Mouse (Mus musculus): Measurements from ENCODE around the gene Srebf1. TPM values are rescaled to one million over a fixed set of nuclear protein-coding genes. Genes with fewer than 3 reads are reported as not detected.

The Srebf1 gene
- polyA plus RNA-seq, 1 experiment from 2014 or later, result 15.2 TPM

DNA sequence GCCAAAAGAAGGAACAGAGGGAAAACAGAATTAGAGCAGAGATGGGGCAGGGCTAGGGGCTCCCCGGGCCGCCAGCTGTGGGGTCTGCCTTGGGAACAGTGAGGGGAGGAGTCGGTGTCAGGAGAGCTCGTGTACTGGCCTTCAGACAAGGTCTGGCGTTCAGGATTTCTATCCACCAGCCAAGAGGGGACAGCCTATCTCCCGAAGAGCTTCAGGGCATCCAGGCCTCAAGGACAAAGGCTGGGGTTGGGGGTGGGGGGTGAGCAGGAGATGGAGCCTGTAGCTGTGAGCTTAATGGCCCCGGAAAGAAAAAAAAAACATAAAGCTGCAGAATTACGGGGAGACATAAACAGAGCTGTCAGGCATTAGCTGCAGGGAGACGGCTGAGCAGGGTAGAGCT lies 53.6 kb downstream of the Srebf1 start:
- Histone ChIP-seq H3K36me3 (ENCODE audit: inconsistent target) (no peaks in the 10 kb centered on the region), H3K79me2 (ENCODE audit: inconsistent target) (no peaks in the 10 kb centered on the region; the same call in 1 of the 2 replicates), H3K4me3 (ENCODE audit: inconsistent target) (no peak overlapping the region), H3K27ac (no peak overlapping the region)
- WGBS (ENCODE audit: missing documents), result 92% methylated on average over 9 of the region's 9 CpGs

GRCm38 (mm10) chr11:60165076-60165475 lies 57.3 kb downstream of the Srebf1 start:
- H3K36me3 ChIP-seq (ENCODE audit: inconsistent target), result no peaks in the 10 kb centered on the region
- WGBS (ENCODE audit: missing documents), result 97% methylated on average over 4 of the region's 5 CpGs

GRCm38 (mm10) chr11:60164450-60164849 lies 57.9 kb downstream of the Srebf1 start:
- H3K36me3 ChIP-seq (ENCODE audit: inconsistent target), result no peaks in the 10 kb centered on the region
- 77% methylated on average over 6 of the region's 6 CpGs for WGBS (ENCODE audit: missing documents)
- H3K27ac ChIP-seq, result no peak overlapping the region
- no peak overlapping the region for H3K4me3 ChIP-seq (ENCODE audit: inconsistent target)
- no peaks in the 10 kb centered on the region; the same call in 1 of the 2 replicates for H3K79me2 ChIP-seq (ENCODE audit: inconsistent target)

More at GRCm38 (mm10) chr11:60165076-60165475, 57.3 kb downstream of the Srebf1 start:
- no peak overlapping the region for H3K27ac ChIP-seq
- no peaks in the 10 kb centered on the region; the same call in 1 of the 2 replicates for H3K79me2 ChIP-seq (ENCODE audit: inconsistent target)
- H3K4me3 ChIP-seq (ENCODE audit: inconsistent target), result no peak overlapping the region

DNA sequence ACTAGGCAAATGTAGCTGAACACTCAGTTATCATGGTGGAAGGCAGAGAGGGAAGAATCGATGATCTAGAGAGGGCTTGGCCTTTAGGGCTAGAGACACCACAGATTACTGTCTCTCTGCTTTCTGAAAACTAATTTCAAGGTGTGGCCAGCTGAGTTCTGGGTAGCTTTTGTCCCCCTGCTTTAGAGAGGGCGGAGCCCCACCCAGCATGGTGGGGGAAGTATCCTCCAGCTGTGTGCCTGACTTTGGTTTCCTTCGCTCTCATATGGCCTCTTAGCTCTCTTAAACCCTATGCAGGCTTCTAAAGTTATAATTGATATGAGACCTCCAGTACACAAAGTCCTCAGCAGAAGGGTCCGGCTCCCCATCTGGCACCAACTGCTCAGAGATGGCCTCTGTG lies 59.0 kb downstream of the Srebf1 start:
- Histone ChIP-seq H3K36me3 (ENCODE audit: inconsistent target) (no peaks in the 10 kb centered on the region), H3K27ac (no peak overlapping the region), H3K79me2 (ENCODE audit: inconsistent target) (no peaks in the 10 kb centered on the region; the same call in 1 of the 2 replicates), H3K4me3 (ENCODE audit: inconsistent target) (no peak overlapping the region)
- 92% methylated on average over 3 of the region's 4 CpGs for WGBS (ENCODE audit: missing documents)

- 93% methylated on average over 1 of the region's 1 CpGs for WGBS (ENCODE audit: missing documents)
- H3K79me2 ChIP-seq (ENCODE audit: inconsistent target), result no peaks in the 10 kb centered on the region; the same call in 1 of the 2 replicates
- H3K27ac ChIP-seq, result no peak overlapping the region
- H3K36me3 ChIP-seq (ENCODE audit: inconsistent target), result no peaks in the 10 kb centered on the region
- no peak overlapping the region for H3K4me3 ChIP-seq (ENCODE audit: inconsistent target)
Measured at GRCm38 (mm10) chr11:60162547-60162946, 59.8 kb downstream of the Srebf1 start.

- WGBS (ENCODE audit: missing documents), result 78% methylated on average over 9 of the region's 9 CpGs
- H3K27ac ChIP-seq, result no peak overlapping the region
- H3K79me2 ChIP-seq (ENCODE audit: inconsistent target), result no peaks in the 10 kb centered on the region; the same call in 1 of the 2 replicates
- no peaks in the 10 kb centered on the region for H3K36me3 ChIP-seq (ENCODE audit: inconsistent target)
- no peak overlapping the region for H3K4me3 ChIP-seq (ENCODE audit: inconsistent target)
Measured at GRCm38 (mm10) chr11:60161146-60161874, 61.1 kb downstream of the Srebf1 start.

- Histone ChIP-seq H3K79me2 (ENCODE audit: inconsistent target) (no peaks in the 10 kb centered on the region; the same call in 1 of the 2 replicates), H3K4me3 (ENCODE audit: inconsistent target) (no peak overlapping the region), H3K36me3 (ENCODE audit: inconsistent target) (no peaks in the 10 kb centered on the region), H3K27ac (no peak overlapping the region)
- WGBS (ENCODE audit: missing documents), result 60% methylated on average over 3 of the region's 3 CpGs
Measured at GRCm38 (mm10) chr11:60160454-60161114, 61.8 kb downstream of the Srebf1 start.

GRCm38 (mm10) chr11:60159955-60160354 lies 62.4 kb downstream of the Srebf1 start:
- Histone ChIP-seq H3K36me3 (ENCODE audit: inconsistent target) (no peaks in the 10 kb centered on the region), H3K4me3 (ENCODE audit: inconsistent target) (no peak overlapping the region), H3K79me2 (ENCODE audit: inconsistent target) (no peaks in the 10 kb centered on the region; the same call in 1 of the 2 replicates), H3K27ac (no peak overlapping the region)
- WGBS (ENCODE audit: missing documents), result 50% methylated on average over 5 of the region's 5 CpGs

DNA sequence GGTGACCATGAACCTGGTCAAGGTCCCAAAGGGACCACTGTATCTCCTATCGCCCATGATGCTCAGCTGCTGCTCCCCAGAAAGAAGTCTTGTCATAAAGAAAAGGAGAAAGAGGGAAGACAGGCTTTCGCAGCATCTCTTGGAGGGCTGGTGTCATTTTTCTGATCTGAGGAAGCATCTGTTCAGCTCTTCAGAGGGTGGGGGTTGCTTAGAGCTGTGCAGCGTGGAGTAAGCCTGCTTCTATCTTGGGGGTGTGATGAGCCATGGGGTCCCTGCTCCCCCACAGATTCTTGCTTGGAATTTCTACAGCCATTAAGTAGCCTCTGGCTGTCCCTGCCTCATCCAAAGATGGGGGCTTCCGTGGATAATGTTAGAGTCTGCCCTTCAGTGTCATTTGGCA lies 64.1 kb downstream of the Srebf1 start:
- Histone ChIP-seq H3K4me3 (ENCODE audit: inconsistent target) (no peak overlapping the region), H3K27ac (no peak overlapping the region), H3K36me3 (ENCODE audit: inconsistent target) (no peaks in the 10 kb centered on the region), H3K79me2 (ENCODE audit: inconsistent target) (no peaks in the 10 kb centered on the region)
- WGBS (ENCODE audit: missing documents), result 94% methylated on average over 4 of the region's 4 CpGs

DNA sequence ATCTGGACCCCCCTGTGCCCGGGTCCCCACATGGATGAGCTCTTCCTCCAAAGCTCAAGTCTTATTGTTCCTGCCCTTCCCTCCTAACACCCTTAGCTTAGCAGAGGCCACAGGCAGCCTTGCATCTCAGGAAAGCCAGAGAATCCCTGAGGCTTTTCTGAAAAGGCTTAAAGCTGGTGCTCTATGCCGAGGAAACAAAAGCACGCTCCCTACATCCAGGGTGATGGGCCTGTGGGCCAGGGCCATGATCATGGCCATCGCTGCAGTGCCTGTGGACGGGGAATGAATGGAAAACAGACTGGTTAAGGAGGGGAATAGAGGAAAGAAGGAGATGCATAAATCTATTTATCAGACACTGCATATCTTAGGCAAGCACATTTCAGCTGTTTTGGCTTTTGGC lies 66.7 kb downstream of the Srebf1 start:
- WGBS (ENCODE audit: missing documents), result 88% methylated on average over 5 of the region's 5 CpGs
- Histone ChIP-seq H3K36me3 (ENCODE audit: inconsistent target) (no peaks in the 10 kb centered on the region), H3K79me2 (ENCODE audit: inconsistent target) (no peaks in the 10 kb centered on the region), H3K4me3 (ENCODE audit: inconsistent target) (no peak overlapping the region), H3K27ac (no peak overlapping the region)

DNA sequence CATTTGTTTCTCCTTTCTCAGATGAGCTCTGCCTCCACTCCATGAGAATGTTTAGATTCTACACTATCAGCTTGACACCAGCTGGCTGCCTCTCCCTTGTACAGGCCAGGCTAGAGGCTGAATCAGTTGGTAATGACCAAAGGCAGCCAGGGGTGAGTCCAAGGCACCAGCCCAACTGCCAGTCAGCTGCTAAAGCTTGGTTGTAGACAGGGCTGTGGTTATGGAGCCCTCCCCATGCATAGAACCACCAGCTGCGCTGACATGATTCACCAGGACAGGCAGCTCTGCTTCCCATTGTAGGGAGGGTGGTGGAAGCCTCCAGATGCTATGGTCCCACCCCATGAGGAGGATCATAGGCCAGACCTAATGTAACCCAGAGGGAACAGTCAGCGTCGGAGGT lies 68.4 kb downstream of the Srebf1 start:
- 90% methylated on average over 3 of the region's 3 CpGs for WGBS (ENCODE audit: missing documents)
- Histone ChIP-seq H3K79me2 (ENCODE audit: inconsistent target) (no peaks in the 10 kb centered on the region), H3K4me3 (ENCODE audit: inconsistent target) (no peak overlapping the region), H3K36me3 (ENCODE audit: inconsistent target) (no peaks in the 10 kb centered on the region), H3K27ac (no peak overlapping the region)

GRCm38 (mm10) chr11:60152339-60152738 lies 70.0 kb downstream of the Srebf1 start:
- Histone ChIP-seq H3K79me2 (ENCODE audit: inconsistent target) (no peaks in the 10 kb centered on the region), H3K27ac (no peak overlapping the region), H3K36me3 (ENCODE audit: inconsistent target) (no peaks in the 10 kb centered on the region), H3K4me3 (ENCODE audit: inconsistent target) (no peak overlapping the region)
- WGBS (ENCODE audit: missing documents), result 13% methylated on average over 1 of the region's 1 CpGs

GRCm38 (mm10) chr11:60150677-60151076 lies 71.7 kb downstream of the Srebf1 start:
- Histone ChIP-seq H3K79me2 (ENCODE audit: inconsistent target) (no peaks in the 10 kb centered on the region), H3K4me3 (ENCODE audit: inconsistent target) (no peak overlapping the region), H3K36me3 (ENCODE audit: inconsistent target) (no peaks in the 10 kb centered on the region), H3K27ac (no peak overlapping the region)
- WGBS (ENCODE audit: missing documents), result 100% methylated on average over 3 of the region's 3 CpGs

All from macrophage (primary cell).